Mouse (Mus musculus): Measurements from ENCODE around the gene Bhmt2. TPM values are rescaled to one million over a fixed set of nuclear protein-coding genes. Genes with fewer than 3 reads are reported as not detected.

Gene Bhmt2
- total RNA-seq, 1 experiment from 2014 or later, result not detected

GRCm38 (mm10) chr13:93648387-93649130 is 25.5 kb downstream of the Bhmt2 start:
- no peak for ATAC-seq (replicated peaks; ENCODE audit: low read depth, poor library complexity, severe bottlenecking)

- ATAC-seq (replicated peaks; ENCODE audit: low read depth, poor library complexity, severe bottlenecking), result no peak
These were observed 34.5 kb downstream of the Bhmt2 start for GRCm38 (mm10) chr13:93639636-93640035.

- ATAC-seq (replicated peaks; ENCODE audit: low read depth, poor library complexity, severe bottlenecking), result no peak
These were observed 36.5 kb downstream of the Bhmt2 start, which contains the start of gene Bhmt for GRCm38 (mm10) chr13:93637282-93638245. Gene Bhmt (minus strand): TSS chr13:93637961.

DNA sequence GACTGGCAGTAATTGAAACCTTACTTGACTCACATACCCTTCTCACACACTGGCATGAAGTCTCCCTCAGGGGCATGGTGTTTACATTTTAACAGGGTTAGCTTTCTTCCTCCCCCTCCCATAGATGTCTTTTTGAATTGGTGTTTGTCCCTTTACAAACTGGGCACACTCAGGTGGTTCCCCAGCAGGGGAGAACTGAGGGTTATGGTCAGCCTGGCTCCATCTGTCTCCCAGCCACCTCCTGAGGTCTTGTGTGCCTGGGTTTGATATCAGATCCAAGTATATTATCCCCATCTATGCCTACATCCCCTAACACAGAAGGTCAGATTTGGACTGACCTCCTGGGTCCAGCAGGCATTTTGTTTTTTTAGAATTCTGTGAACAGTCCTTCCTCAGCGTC is 37.5 kb downstream of the Bhmt2 start:
- no peak for ATAC-seq (replicated peaks; ENCODE audit: low read depth, poor library complexity, severe bottlenecking)

DNA sequence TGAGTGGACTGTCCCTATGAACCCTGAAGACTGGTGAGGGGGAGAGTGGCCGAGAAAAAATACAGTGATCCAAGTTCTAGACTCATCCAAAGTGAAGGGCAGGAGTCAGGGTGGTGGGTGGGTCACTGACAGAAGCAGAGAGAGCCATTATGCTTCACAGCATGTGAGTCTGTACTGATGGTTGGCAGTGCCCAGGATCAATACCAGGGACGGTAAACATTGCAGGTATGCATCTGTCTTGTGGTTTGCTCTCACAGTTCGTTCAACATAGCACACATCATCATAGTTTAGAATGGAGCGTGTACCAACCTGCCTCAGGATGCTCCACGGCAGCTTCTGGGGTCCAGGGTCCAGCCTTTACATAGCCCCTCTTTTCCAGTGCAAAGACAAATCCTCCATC is 41.2 kb downstream of the Bhmt2 start:
- ATAC-seq (replicated peaks; ENCODE audit: low read depth, poor library complexity, severe bottlenecking), result no peak

DNA sequence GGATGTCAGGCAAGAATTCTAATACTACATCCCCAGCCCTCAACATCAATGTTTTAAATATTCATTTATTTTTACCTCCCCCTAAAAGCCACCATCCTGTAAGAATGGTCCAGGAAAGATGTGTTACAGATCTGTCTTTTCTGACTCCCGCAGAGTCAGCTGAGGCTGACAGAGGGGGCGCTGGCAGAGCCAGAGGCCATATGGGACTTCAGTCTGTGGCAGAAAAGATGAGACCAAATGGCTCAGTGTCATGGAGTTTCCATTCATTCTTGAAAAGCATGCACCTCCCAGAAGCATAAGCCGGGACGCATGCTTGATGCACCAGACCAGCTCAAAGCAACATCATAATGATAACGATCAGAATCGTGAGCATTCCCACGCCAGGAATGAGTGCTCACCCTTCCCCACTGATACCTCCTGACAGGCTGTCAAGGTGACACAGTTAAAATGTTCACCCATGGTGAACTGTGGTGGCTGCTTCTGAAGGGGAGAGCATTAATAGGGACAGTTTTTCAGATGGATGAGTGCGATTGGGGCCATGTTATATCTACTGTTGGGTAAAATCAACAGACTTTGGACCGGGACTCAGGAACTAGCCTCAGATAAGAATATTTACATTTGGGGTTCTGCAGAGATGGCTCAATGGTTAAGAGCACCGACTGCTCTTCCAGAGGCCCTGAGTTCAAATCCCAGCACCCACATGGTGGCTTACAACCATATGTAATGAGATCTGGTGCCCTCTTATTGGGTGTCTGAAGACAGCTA is 43.0 kb downstream of the Bhmt2 start:
- no peak for ATAC-seq (replicated peaks; ENCODE audit: low read depth, poor library complexity, severe bottlenecking)

GRCm38 (mm10) chr13:93628861-93629260 is 45.2 kb downstream of the Bhmt2 start:
- no peak for ATAC-seq (replicated peaks; ENCODE audit: low read depth, poor library complexity, severe bottlenecking)

- ATAC-seq (replicated peaks; ENCODE audit: low read depth, poor library complexity, severe bottlenecking), result no peak
These were observed 59.6 kb downstream of the Bhmt2 start for GRCm38 (mm10) chr13:93614361-93614948.

GRCm38 (mm10) chr13:93613771-93614170 is 60.3 kb downstream of the Bhmt2 start:
- ATAC-seq (replicated peaks; ENCODE audit: low read depth, poor library complexity, severe bottlenecking), result no peak

DNA sequence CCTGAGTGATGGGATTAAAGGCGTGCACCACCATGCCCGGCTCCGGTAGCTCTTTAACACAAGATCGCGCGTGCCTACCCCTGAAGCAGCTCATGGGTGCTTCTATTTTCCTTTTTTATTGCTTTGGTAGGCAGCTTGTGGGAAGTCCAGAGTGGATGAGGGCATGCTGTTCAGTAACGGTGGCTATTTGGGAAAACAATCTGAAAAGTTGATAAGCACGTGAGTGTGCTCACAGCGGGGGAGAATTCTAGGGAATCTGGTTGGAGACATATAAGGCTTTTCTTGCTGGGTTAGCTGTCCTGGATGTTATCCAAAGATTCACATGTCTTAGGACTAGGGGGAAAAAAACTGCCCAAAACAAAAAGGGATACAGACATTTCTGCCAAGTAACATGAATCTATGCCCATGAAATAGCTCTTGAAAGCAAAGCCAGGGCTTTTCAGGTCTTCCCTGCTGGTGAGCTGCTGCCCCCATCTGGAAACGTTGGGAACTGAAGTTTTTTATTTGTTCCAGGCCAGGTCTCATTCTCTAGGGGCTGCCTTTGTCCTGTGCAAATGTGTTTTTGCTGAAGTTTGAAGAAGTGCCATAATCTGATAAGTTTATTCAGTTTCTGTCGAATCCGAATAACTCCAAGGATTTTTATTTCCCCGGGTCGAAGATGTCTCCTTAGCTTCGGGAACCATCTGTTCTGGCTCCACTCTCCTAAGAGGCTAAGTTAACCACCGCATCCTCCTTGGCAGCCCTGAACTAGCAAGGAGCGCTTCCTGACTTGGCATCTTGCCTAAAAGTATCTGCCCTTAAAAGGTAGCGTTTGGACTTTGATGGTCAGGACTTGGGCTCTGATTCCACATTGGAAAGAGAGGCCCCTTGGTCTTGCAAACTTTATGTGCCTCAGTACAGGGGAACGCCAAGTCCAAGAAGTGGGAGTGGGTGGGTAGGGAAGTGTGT is 61.2 kb downstream of the Bhmt2 start:
- ATAC-seq (replicated peaks; ENCODE audit: low read depth, poor library complexity, severe bottlenecking), result peak; percentile 80

DNA sequence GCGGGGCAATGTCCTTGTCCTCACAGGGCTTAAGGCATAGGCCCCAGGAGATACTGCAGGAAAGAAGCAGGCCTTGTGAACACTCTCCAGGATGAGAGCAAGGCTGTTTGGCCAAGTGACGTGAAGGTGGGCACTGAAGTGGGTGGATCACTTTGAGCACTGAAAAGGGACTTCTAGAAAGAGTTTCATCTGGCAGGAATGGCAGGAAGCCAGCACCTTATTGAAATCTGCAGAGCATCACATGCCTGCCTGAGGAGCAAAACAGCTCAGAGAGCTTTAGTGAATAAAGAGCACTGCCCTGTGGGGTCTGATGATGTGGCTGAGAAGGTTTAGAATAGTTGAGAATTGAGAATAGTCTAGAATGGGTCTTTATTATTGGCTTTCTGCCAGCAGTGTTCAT is 65.6 kb downstream of the Bhmt2 start:
- ATAC-seq (replicated peaks; ENCODE audit: low read depth, poor library complexity, severe bottlenecking), result no peak

- ATAC-seq (replicated peaks; ENCODE audit: low read depth, poor library complexity, severe bottlenecking), result no peak
These were observed 66.4 kb downstream of the Bhmt2 start for GRCm38 (mm10) chr13:93607701-93608100.

DNA sequence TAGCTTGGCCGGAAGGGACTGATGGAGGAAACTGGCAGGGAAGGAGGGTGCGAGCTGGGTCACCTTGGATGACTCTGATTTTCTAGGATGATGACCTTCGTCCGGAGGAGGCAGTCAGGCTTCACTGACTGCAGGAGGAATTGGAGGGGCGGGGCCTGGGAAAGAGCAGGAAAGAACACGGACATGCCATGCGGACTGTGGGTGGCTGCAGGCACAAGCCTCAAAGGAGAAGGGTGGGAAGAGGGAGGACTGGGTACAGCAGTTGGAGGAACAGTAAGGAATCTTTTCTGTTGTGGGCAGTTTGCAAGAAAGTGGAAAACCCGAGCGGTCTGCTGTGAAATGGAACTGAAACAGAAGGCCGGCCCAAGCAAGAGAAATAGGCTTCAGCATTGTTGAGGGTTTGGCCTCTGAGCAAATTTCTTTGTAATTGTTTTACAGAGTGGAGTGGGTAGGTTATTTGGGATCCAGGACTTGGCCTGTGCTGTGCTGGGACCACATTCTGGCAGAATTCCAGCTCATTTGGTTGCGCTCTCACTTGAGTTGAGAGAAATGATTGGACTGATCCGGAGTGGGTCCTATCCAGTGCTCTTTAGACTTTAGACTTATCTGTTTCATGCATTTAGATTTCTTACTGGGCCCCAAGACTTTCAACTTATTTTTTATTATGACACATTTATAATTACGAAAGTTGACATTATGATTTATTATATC is 67.1 kb downstream of the Bhmt2 start:
- ATAC-seq (replicated peaks; ENCODE audit: low read depth, poor library complexity, severe bottlenecking), result no peak

Other genes starting within 250 kb of the Bhmt2 start
- gene Jmy, start 174.5 kb downstream of the Bhmt2 start, total RNA-seq (2017), result 17.3 and 21.5 TPM in 2 replicates
- not detected in 2 replicates for gene Bhmt, start 36.3 kb downstream of the Bhmt2 start, total RNA-seq (2017)
- not detected in 2 replicates for gene Dmgdh, start 131 bp upstream of the Bhmt2 start, total RNA-seq (2017)
- 7.6 and 10.2 TPM in 2 replicates for gene Arsb, start 97.3 kb upstream of the Bhmt2 start, total RNA-seq (2017)